8 mouse cellular contexts compared by ENCODE assay signal in genomic region chr6:24955131-24955945, GRCm38 (mm10). TPM values are rescaled to one million over a fixed set of nuclear protein-coding genes. Genes with fewer than 3 reads are reported as not detected.
DNase-seq lines count a peak whose midpoint lies in the region; ATAC-seq lines count a peak whose summit lies in the region.

No protein-coding gene starts in this region.

- peak; percentile 88 for ATAC-seq in intestine, embryonic 16.5 days
- ATAC-seq in neural tube, embryonic 13.5 days (ENCODE audit: low read depth), result peak; percentile 89

- peaks cover 7% of the 10 kb centered on the region; the same call in 1 of the 2 replicates for H3K27me3 ChIP-seq in intestine, embryonic 16.5 days (replicated peaks; ENCODE audit: control insufficient read depth, insufficient read depth, low read length)
- peaks cover 5% of the 10 kb centered on the region for H3K27me3 ChIP-seq in neural tube, embryonic 13.5 days

- intact Hi-C loops in left cerebral cortex, postnatal 4 days (cut with DNase I), result loop anchor here (10.0 kb wide), 1 partner anchor 291 kb away; the partner anchor contains the start of gene Wasl

- peak overlapping the region; percentile 67 for H3K4me3 ChIP-seq in intestine, embryonic 16.5 days (ENCODE audit: low read length)
- H3K4me3 ChIP-seq in neural tube, embryonic 13.5 days, result peak overlapping the region; percentile 68

- WGBS in intestine, embryonic 16.5 days, result under 1% methylated on average over 90 of the region's 91 CpGs
- WGBS in neural tube, embryonic 13.5 days, result under 1% methylated on average over 85 of the region's 91 CpGs

- H3K9ac ChIP-seq in intestine, embryonic 16.5 days (ENCODE audit: low read depth, low read length), result peak overlapping the region; percentile 70
- H3K9ac ChIP-seq in neural tube, embryonic 13.5 days, result peak overlapping the region; percentile 90

- no peaks in the 10 kb centered on the region for H3K36me3 ChIP-seq in intestine, embryonic 16.5 days (ENCODE audit: control insufficient read depth, insufficient read depth, low read length)
- H3K36me3 ChIP-seq in neural tube, embryonic 13.5 days, result no peaks in the 10 kb centered on the region

- peak overlapping the region; percentile 100 for H3K4me2 ChIP-seq in intestine, embryonic 16.5 days (ENCODE audit: low read depth, low read length)
- peak overlapping the region; percentile 86 for H3K4me2 ChIP-seq in neural tube, embryonic 13.5 days

- no peaks in the 10 kb centered on the region for H3K4me1 ChIP-seq in intestine, embryonic 16.5 days (ENCODE audit: control insufficient read depth, insufficient read depth, low read length)
- peaks cover 13% of the 10 kb centered on the region for H3K4me1 ChIP-seq in neural tube, embryonic 13.5 days (replicated peaks)

- DNase-seq in kidney, adult 11 months, result peak; percentile 29
- no peak for DNase-seq in kidney, adult 9 months
- DNase-seq in cerebellum, postnatal 10 days, result peak; percentile 80 to 84
- peak; percentile 39 to 48 for DNase-seq in frontal cortex, postnatal 14 days (ENCODE audit: low spot score in 2 of 2)
- peak; percentile 68 for DNase-seq in left cerebral cortex, postnatal 4 days
- DNase-seq in B cell, adult 2 months, result no peak

- no peak overlapping the region for H3K27ac ChIP-seq in intestine, embryonic 16.5 days (ENCODE audit: low read length)
- peak overlapping the region; percentile 91 for H3K27ac ChIP-seq in neural tube, embryonic 13.5 days (replicated peaks)

- H3K9me3 ChIP-seq in intestine, embryonic 16.5 days (ENCODE audit: control insufficient read depth, low read length), result no peaks in the 10 kb centered on the region
- no peaks in the 10 kb centered on the region for H3K9me3 ChIP-seq in neural tube, embryonic 13.5 days

RNA-seq across cellular contexts. Expression of gene Tmem229a, which starts 0.8 kb away (rescaled TPM):
- 0.82 and 0.98 TPM in 2 replicates for polyA plus RNA-seq in intestine, embryonic 16.5 days (2015; fragmentation: Nextera tagmentation; extraction: Ambion mirVana)
- 10 to 100 TPM; 17.3 to 17.7 TPM for total RNA-seq in left cerebral cortex, postnatal 4 days (2021)
- 3.9 and 4.5 TPM in 2 replicates for polyA plus RNA-seq in neural tube, embryonic 13.5 days (2015; fragmentation: Nextera tagmentation; extraction: Ambion mirVana)

Comparison
In these comparisons a context has a peak if more than half of its experiments do, and no peak if none do; other contexts are left out.
1. DNase-seq: peak in kidney, adult 11 months (single experiment), cerebellum, postnatal 10 days (2 of 2), frontal cortex, postnatal 14 days (2 of 2) and left cerebral cortex, postnatal 4 days (single experiment); none in kidney, adult 9 months (single experiment) and B cell, adult 2 months (0 of 2).